Mouse (Mus musculus) hindbrain, embryonic 10.5 days (tissue): Measurements from ENCODE around the gene A1bg. TPM values are rescaled to one million over a fixed set of nuclear protein-coding genes. Genes with fewer than 3 reads are reported as not detected.

Experiments
- DNase-seq: peaks from one replicate; pipeline ENCODE4 v3.0.0-alpha.2; 2017; ENCODE audit warnings: low spot score
- H3K27ac ChIP-seq: fragments of 300-500 bp; sonication (generic); 2 replicates; pipeline ENCODE4 v1.5.1; 2016; ENCODE audit warnings: mild to moderate bottlenecking, moderate library complexity
- H3K27me3 ChIP-seq: fragments of 300-500 bp; sonication (generic); 2 replicates; pipeline ENCODE4 v1.6.1; 2016; ENCODE audit warnings: mild to moderate bottlenecking; ENCODE audit not compliant: poor library complexity, insufficient read depth, severe bottlenecking
- H3K36me3 ChIP-seq: fragments of 300-500 bp; sonication (generic); 2 replicates; pipeline ENCODE4 v1.6.1; 2016; ENCODE audit warnings: mild to moderate bottlenecking, moderate library complexity
- H3K4me1 ChIP-seq: fragments of 300-500 bp; sonication (generic); replicated peaks from 2 replicates; pipeline ENCODE4 v1.6.1; 2016; ENCODE audit warnings: mild to moderate bottlenecking
- H3K4me3 ChIP-seq: fragments of 300-500 bp; sonication (generic); 2 replicates; pipeline ENCODE4 v1.5.1; 2016; ENCODE audit warnings: mild to moderate bottlenecking, moderate library complexity
- H3K9me3 ChIP-seq: fragments of 300-500 bp; sonication (generic); 2 replicates; pipeline ENCODE4 v1.6.1; 2016; ENCODE audit warnings: mild to moderate bottlenecking, moderate library complexity
- WGBS: fragments of 180-500 bp; shearing (Covaris S2); methylation state at CpG from one replicate; pipeline ENCODE4 v1.1.7; 2016; 5-methylcytosine and 5-hydroxymethylcytosine counted together
- polyA plus RNA-seq: library from polyadenylated mRNA; unstranded; fragments of >200 nt; fragmentation: Nextera tagmentation; extraction: Ambion mirVana; gene quantifications from 2 replicates; pipeline ENCODE4 v1.2.1, GENCODE M21; 2016

The A1bg gene
- polyA plus RNA-seq, 1 experiment from 2014 or later: not detected

DNA sequence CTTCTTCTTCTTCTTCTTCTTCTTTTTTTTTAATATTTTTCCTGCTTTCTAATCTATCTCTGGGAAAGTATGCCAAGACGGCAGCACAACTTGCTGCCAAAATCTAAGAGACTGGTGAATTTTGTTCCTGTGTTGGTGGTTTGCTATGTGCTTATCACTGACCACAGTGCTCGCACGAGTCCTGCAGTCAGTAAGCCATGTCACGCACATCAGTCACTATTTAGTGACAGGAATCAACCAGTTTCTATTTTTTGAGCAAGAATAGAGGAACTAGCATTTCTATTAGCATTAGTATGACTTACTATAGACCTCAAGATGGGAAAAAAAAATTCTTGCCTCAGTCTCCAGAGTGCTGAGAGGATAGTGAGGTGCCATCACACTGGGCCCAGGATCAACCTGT is 68.7 kb downstream of the A1bg start:
- Histone ChIP-seq H3K4me1 (peaks cover 19% of the 10 kb centered on the region), H3K27ac (no peak overlapping the region), H3K36me3 (no peaks in the 10 kb centered on the region), H3K27me3 (no peaks in the 10 kb centered on the region), H3K4me3 (no peak overlapping the region), H3K9me3 (0 out of 2 replicates have a peak, but pooled peaks cover 4% of the 10 kb centered on the region)
- no peak for DNase-seq
- WGBS: 92% methylated on average over 4 of the region's 4 CpGs

DNA sequence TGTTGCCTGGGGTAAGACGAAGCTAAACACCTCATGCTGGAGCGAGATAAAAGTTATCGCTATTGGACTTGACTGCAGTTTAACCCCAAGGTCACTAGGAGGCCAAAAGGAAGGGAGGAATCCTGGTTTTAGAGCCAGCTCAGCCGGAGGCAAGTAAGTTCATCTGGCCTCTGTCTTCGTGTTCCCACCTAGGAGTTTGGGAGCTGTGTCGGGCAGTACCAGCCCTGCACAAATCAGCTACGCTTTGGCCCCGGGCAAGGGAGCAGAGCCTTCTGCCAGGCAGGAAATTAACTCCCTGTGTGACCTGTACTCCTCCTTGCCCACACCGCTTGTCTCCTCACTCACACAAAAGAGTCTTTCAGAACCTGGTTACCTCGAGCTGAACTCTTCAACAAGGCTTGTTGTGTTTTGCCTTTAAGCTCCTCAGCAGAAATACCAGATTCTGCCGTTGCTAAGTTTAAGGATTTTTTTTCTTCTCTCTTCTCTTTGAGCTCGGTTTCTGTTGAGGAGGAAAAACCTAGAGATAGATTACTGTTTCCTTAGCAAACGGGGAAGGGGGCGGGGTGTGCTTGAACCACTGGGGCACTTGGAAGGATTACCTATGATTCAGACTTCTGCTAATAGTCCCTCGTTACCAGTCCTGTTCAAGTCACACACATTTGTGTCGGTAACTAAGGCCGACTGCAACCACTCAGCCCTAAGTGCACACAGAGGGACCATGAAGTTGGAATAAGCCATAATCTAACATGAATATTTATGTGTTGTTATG is 69.4 kb downstream of the A1bg start, which contains the start of gene Fam84b:
Fam84b (minus strand) TSS at position 548 of the 769 bp plus-strand sequence.
- Histone ChIP-seq H3K27ac (peak within 1 kb of the TSS; percentile 18; the same call in 1 of the 2 replicates), H3K4me3 (no peak within 1 kb of the TSS), H3K4me1 (peaks cover 25% of the 10 kb centered on the region), H3K36me3 (no peaks in the 10 kb centered on the region), H3K27me3 (no peaks in the 10 kb centered on the region), H3K9me3 (0 out of 2 replicates have a peak, but pooled peaks cover 4% of the 10 kb centered on the region)
- WGBS: 42% methylated on average over 17 of the region's 17 CpGs
- peak; percentile 35 for DNase-seq

DNA sequence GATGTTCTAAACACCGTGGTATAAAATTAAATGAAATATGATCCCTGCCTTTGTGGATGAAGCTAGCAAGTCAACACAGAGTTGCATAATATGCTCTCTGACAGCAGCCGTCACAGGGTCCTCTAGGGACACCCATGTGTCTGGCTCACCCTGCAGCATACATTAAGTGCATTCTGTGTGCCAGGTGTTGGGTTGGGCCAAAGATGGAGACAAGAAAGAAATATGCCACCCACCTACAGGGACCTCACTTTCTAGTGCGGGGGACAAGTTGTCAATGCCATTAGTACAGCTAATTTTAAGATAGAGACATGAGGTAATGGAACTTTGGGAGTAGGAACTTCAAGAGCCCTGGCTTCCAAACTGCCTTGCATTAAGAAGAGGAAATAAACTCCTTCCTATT is 74.2 kb downstream of the A1bg start:
- H3K9me3 ChIP-seq: no peaks in the 10 kb centered on the region
- H3K4me1 ChIP-seq: peaks cover 45% of the 10 kb centered on the region
- no peak for DNase-seq
- H3K27me3 ChIP-seq: no peaks in the 10 kb centered on the region
- 68% methylated on average over 3 of the region's 3 CpGs for WGBS
- H3K36me3 ChIP-seq: no peaks in the 10 kb centered on the region
- no peak overlapping the region for H3K27ac ChIP-seq
- no peak overlapping the region for H3K4me3 ChIP-seq

Other genes starting within 250 kb of the A1bg start
- 12.2 and 16.6 TPM in 2 replicates for gene Fam84b, start 69.2 kb downstream of the A1bg start, polyA plus RNA-seq